31 mouse cellular contexts compared by ENCODE assay signal in the genomic region with DNA sequence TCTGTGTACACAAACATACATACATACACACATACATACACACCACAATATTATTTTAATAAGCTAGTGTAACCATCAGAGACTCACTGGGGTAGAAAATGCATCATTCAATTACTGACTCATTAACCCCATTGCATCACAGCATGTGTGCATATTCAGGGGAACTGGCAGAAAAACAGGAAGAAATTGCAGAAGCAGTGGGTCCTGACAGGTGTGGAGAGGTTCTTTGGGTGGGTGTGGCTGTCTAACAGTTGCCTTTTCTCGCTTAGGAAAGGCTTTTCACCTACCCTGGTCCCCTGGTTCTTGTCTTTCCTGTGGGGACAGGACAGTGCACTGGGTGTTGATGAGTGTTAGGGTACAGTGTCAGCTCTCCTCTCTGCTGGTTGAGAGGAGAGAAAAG. TPM values are rescaled to one million over a fixed set of nuclear protein-coding genes. Genes with fewer than 3 reads are reported as not detected.
DNase-seq lines count a peak whose midpoint lies in the region; ATAC-seq and TF ChIP-seq lines count a peak whose summit lies in the region.
"Had no signal": no experiment of that assay in that cellular context is flagged by ENCODE, and none has a peak within 500 bp of the region (broad histone marks: within the 10 kb centered on the region; RNA-seq: fewer than 3 reads in every experiment).

No protein-coding gene starts in this region.

- no peaks in the 10 kb centered on the region for H3K79me2 ChIP-seq in MEL (ENCODE audit: control insufficient read depth, insufficient read depth, low read length, poor library complexity)

- no peaks in the 10 kb centered on the region for H3K27me3 ChIP-seq in MEL (ENCODE audit: control insufficient read depth in 1 of 2, insufficient read depth in 2 of 2, low read length in 2 of 2)
- H3K27me3 ChIP-seq: forebrain, embryonic 13.5 days; heart, embryonic 13.5 days; hindbrain, embryonic 15.5 days; liver, embryonic 13.5 days; midbrain, embryonic 15.5 days; neural tube, embryonic 15.5 days; stomach, embryonic 15.5 days had no signal

- peak; percentile 63; the same call in 1 of the 2 replicates for ATAC-seq in neutrophil, adult 5-6 weeks (ENCODE audit: extremely low read depth, insufficient number of reproducible peaks, low FRiP score, poor library complexity, severe bottlenecking)
- ATAC-seq: forebrain, embryonic 13.5 days; inflammation-experienced regulatory T-cells, adult 6 months; midbrain, embryonic 15.5 days had no signal

- TF ChIP-seq RAD21 in MEL (IDR thresholded peaks at IDR 0.05; ENCODE audit: low read depth, low read length): no peak

- H3K36me3 ChIP-seq in MEL (ENCODE audit: control insufficient read depth in 1 of 2, insufficient read depth in 2 of 2, low read length in 2 of 2): no peaks in the 10 kb centered on the region
- H3K36me3 ChIP-seq: heart, embryonic 13.5 days; hindbrain, embryonic 10.5 days; hindbrain, embryonic 15.5 days; liver, embryonic 13.5 days; midbrain, embryonic 10.5 days; midbrain, embryonic 15.5 days; neural tube, embryonic 15.5 days; stomach, embryonic 15.5 days had no signal

- H3K27ac ChIP-seq in MEL (ENCODE audit: control insufficient read depth, low read depth, low read length): no peak overlapping the region
- H3K27ac ChIP-seq: forebrain, embryonic 13.5 days; heart, embryonic 13.5 days; hindbrain, embryonic 10.5 days; hindbrain, embryonic 15.5 days; liver, embryonic 13.5 days; macrophage; midbrain, embryonic 10.5 days; midbrain, embryonic 15.5 days; neural tube, embryonic 15.5 days; stomach, embryonic 15.5 days had no signal

- no peaks in the 10 kb centered on the region for H3K4me1 ChIP-seq in MEL (ENCODE audit: control insufficient read depth in 1 of 2, insufficient read depth in 2 of 2, low read length in 2 of 2)
- H3K4me1 ChIP-seq: forebrain, embryonic 13.5 days; heart, embryonic 13.5 days; hindbrain, embryonic 15.5 days; liver, embryonic 13.5 days; midbrain, embryonic 10.5 days; midbrain, embryonic 15.5 days; neural tube, embryonic 15.5 days; stomach, embryonic 15.5 days had no signal

- DNase-seq in spleen, postnatal 36 days (ENCODE audit: low spot score in 2 of 2): peak; percentile 52 to 55
- DNase-seq in spleen, postnatal 10 days (ENCODE audit: low spot score in 2 of 2): no peak
- peak; percentile 12 for DNase-seq in MEL (ENCODE audit: low read depth, low spot score)
- DNase-seq in kidney, postnatal 25 days: no peak
- DNase-seq in testis, postnatal 10 days (ENCODE audit: low spot score): no peak
- DNase-seq: adrenal gland, adult 8-10 months; cerebellum, adult 8-10 months; cerebellum, postnatal 25 days; gastrocnemius, postnatal 14 days; heart, adult 18-20 months; heart, postnatal 10 days; kidney, adult 11 months; kidney, postnatal 14 days; left cerebral cortex, postnatal 4 days; liver, embryonic 13.5 days; lung, adult 2 months; lung, postnatal 10 days; right cerebral cortex, postnatal 25 days; thymus, adult 18-20 months; thymus, postnatal 4 days had no signal

- TF ChIP-seq EP300 in MEL (IDR thresholded peaks at IDR 0.05; ENCODE audit: low read depth in 1 of 2, low read length in 2 of 2): no peak

- no peak overlapping the region for H3K4me3 ChIP-seq in MEL (ENCODE audit: control insufficient read depth in 1 of 2, insufficient read depth in 1 of 2, low read depth in 2 of 2, low read length in 2 of 2)
- H3K4me3 ChIP-seq: forebrain, embryonic 13.5 days; heart, embryonic 13.5 days; hindbrain, embryonic 10.5 days; hindbrain, embryonic 15.5 days; liver, embryonic 13.5 days; midbrain, embryonic 10.5 days; midbrain, embryonic 15.5 days; neural tube, embryonic 15.5 days; stomach, embryonic 15.5 days had no signal

- no peak for TF ChIP-seq POLR2A in MEL (IDR thresholded peaks at IDR 0.05; ENCODE audit: control insufficient read depth in 1 of 2, insufficient read depth in 1 of 2, low read depth in 1 of 2, low read length in 2 of 2, poor library complexity in 1 of 2)

- H3K9ac ChIP-seq in MEL (ENCODE audit: control insufficient read depth, low read depth, low read length, poor library complexity, severe bottlenecking): no peak overlapping the region
- H3K9ac ChIP-seq: forebrain, embryonic 13.5 days; heart, embryonic 13.5 days; hindbrain, embryonic 15.5 days; liver, embryonic 13.5 days; midbrain, embryonic 15.5 days; neural tube, embryonic 15.5 days; stomach, embryonic 15.5 days had no signal

- no peaks in the 10 kb centered on the region for H3K9me3 ChIP-seq in MEL (replicated peaks; ENCODE audit: insufficient read depth, low read length)
- H3K9me3 ChIP-seq: forebrain, embryonic 13.5 days; heart, embryonic 13.5 days; hindbrain, embryonic 10.5 days; hindbrain, embryonic 15.5 days; liver, embryonic 13.5 days; midbrain, embryonic 10.5 days; midbrain, embryonic 15.5 days; neural tube, embryonic 15.5 days; stomach, embryonic 15.5 days had no signal

- TF ChIP-seq CTCF in MEL (IDR thresholded peaks at IDR 0.05 in 2 of 3, conservative IDR thresholded peaks at IDR 0.05 in 1 of 3; ENCODE audit: control insufficient read depth in 1 of 3, insufficient read depth in 1 of 3, low read depth in 2 of 3, low read length in 3 of 3, poor library complexity in 1 of 3, severe bottlenecking in 1 of 3): no peak

TF ChIP-seq in MEL, 35 proteins besides CTCF, POLR2A, EP300 and RAD21:
- no peak for TF ChIP-seq BHLHE40 (IDR thresholded peaks at IDR 0.05; ENCODE audit: borderline replicate concordance, low read depth, low read length)

RNA-seq across cellular contexts. Expression of a gene that starts 41.6 kb away (rescaled TPM):
- 13.8 and 15.1 TPM in 2 replicates for total RNA-seq in MEL (2012; rRNA removed)
- 10 to 100 TPM in 1 of 2 experiments, not detected in 1; 16.5 TPM for polyA plus RNA-seq in MEL (2012; ENCODE audit: insufficient read depth in 1 of 2, insufficient read length in 2 of 2, low read depth in 1 of 2, low replicate concordance in 2 of 2, missing spikeins in 1 of 2)
- 5.1 and 5.5 TPM in 2 replicates for total RNA-seq in neutrophil, adult 5-6 weeks (2017)

RNA-seq across cellular contexts. Expression of a gene that starts 41.7 kb away (rescaled TPM):
- 164 and 220 TPM in 2 replicates for total RNA-seq in MEL (2012; rRNA removed)
- polyA plus RNA-seq in MEL (2012; ENCODE audit: insufficient read depth in 1 of 2, insufficient read length in 2 of 2, low read depth in 1 of 2, low replicate concordance in 2 of 2, missing spikeins in 1 of 2): 100 to 1,000 TPM in 1 of 2 experiments, not detected in 1; 149 TPM
- 29.0 and 52.2 TPM in 2 replicates for total RNA-seq in neutrophil, adult 5-6 weeks (2017)

Comparison
In these comparisons a context has a peak if more than half of its experiments do, and no peak if none do; other contexts are left out.
1. DNase-seq: peak in spleen, postnatal 36 days (2 of 2) and MEL (single experiment); none in spleen, postnatal 10 days (0 of 2), kidney, postnatal 25 days (0 of 2) and testis, postnatal 10 days (single experiment).